Mouse (Mus musculus) liver, adult 2 months (tissue): ENCODE results near the gene Ppp1r3f.

ENCODE experiments used
- CTCF ChIP-seq: fragments of 200-500 bp; IDR thresholded peaks from 2 replicates; pipeline ENCODE4 v1.5.1; 2011; ENCODE audit warnings: low read depth, low read length, control low read depth
- POLR2A ChIP-seq: fragments of 200-500 bp; IDR thresholded peaks from 2 replicates; pipeline ENCODE4 v1.6.1; 2011; ENCODE audit warnings: low read length, control low read depth; ENCODE audit not compliant: insufficient read depth; ENCODE audit errors: extremely low read depth

DNA sequence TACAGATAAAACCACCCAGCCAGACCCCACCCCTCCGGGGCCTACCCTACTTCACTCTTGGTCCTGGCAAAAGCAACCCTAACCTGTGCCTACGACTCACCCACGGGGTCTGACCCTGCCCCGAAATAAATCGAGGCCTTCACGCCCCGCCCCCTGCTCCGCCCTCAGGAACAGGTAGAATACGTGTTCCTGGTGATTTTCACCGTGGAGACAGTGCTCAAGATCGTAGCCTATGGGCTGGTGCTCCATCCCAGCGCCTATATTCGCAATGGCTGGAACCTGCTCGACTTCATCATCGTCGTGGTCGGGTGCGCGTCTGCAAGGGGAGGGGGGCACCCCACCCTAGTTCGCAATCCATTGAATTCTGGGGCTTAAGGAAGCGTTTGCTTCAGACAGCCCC is 36.0 kb upstream of the Ppp1r3f start:
- TF ChIP-seq POLR2A (no peak), CTCF (no peak)
